Mouse (Mus musculus): ENCODE results near the gene Rpl22. TPM values are rescaled to one million over a fixed set of nuclear protein-coding genes. Genes with fewer than 3 reads are reported as not detected.

Gene Rpl22
- polyA plus RNA-seq, 1 experiment from 2014 or later, result 448 TPM

DNA sequence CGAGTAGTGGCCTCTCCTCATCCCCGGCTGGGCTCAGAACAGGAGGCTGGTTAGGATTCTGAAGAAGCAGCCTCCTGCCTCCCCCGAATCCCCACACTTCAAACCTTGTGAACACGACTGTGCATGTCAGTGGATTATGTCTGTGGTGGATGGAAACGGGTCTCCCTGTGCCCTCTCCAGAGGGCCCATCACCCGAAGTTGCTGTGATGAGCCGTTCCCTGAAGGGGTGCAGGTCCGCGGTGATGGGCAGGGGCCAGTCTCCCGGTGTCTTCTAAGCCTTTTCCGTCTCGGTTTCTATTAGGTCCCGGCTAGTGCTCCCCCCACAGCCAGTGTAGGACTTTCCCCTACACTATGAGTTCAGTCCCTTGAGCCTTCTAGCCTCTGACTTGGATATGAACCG, 26.7 kb upstream of the Rpl22 start:
- ATAC-seq (ENCODE audit: insufficient number of reproducible peaks, insufficient read depth, low FRiP score, low TSS enrichment, low read depth), result no peak
- H3K9ac ChIP-seq (replicated peaks), result peak overlapping the region; percentile 98
- H3K27me3 ChIP-seq, result peaks cover 21% of the 10 kb centered on the region
- 86% methylated on average over 14 of the region's 14 CpGs for WGBS
- no peak overlapping the region for H3K4me3 ChIP-seq (replicated peaks)
- peaks cover 19% of the 10 kb centered on the region for H3K4me1 ChIP-seq (replicated peaks)
- H3K4me2 ChIP-seq, result peak overlapping the region; percentile 94; the same call in 1 of the 2 replicates
- no peaks in the 10 kb centered on the region for H3K9me3 ChIP-seq
- no peak overlapping the region for H3K27ac ChIP-seq
- peaks cover 46% of the 10 kb centered on the region for H3K36me3 ChIP-seq

DNA sequence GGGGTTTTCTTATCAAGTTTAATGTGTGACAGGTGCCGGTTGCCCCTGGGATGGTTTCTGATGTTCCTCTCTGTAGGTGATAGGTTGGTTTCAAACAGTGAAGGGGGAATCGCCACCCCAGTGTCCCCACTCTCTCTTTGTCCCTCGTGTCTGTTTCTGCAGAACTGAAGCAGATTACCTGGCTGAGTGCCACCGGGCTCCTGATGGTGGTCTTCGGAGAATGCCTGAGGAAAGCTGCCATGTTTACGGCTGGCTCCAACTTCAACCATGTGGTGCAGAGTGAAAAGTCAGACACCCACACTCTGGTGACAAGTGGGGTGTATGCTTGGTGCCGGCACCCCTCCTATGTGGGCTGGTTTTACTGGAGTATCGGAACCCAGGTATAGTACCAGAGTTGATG, 25.2 kb upstream of the Rpl22 start:
- Histone ChIP-seq H3K9ac (replicated peaks) (no peak overlapping the region), H3K9me3 (no peaks in the 10 kb centered on the region), H3K4me3 (replicated peaks) (no peak overlapping the region), H3K36me3 (peaks cover 61% of the 10 kb centered on the region), H3K27ac (no peak overlapping the region), H3K4me2 (no peak overlapping the region), H3K27me3 (peaks cover 7% of the 10 kb centered on the region), H3K4me1 (replicated peaks) (peaks cover 15% of the 10 kb centered on the region)
- ATAC-seq (ENCODE audit: insufficient number of reproducible peaks, insufficient read depth, low FRiP score, low TSS enrichment, low read depth), result no peak
- 93% methylated on average over 8 of the region's 8 CpGs for WGBS

DNA sequence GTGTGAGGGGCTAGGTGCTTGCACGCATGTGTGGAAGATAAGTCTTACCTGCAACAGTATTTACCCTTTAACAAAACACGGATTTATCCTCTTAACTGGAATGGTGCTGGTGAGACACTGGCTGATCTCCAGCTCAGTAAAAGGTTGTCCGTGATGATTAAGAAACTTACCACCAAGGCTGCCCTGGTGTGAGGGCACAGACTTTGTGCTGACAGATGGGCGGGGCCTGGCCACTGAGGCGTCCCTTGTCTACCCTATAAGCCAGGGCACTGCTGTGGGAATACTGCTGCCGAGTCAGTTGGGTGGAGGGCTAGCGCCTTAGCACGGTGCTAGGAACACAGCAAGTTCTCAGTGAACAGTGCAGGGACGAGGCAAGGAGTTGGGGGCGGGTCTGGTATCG, 23.5 kb upstream of the Rpl22 start:
- Histone ChIP-seq H3K27ac (no peak overlapping the region), H3K27me3 (no peaks in the 10 kb centered on the region), H3K4me1 (replicated peaks) (peaks cover 13% of the 10 kb centered on the region), H3K9ac (replicated peaks) (no peak overlapping the region), H3K36me3 (peaks cover 63% of the 10 kb centered on the region), H3K9me3 (no peaks in the 10 kb centered on the region), H3K4me2 (no peak overlapping the region), H3K4me3 (replicated peaks) (no peak overlapping the region)
- no peak for ATAC-seq (ENCODE audit: insufficient number of reproducible peaks, insufficient read depth, low FRiP score, low TSS enrichment, low read depth)
- WGBS, result 81% methylated on average over 11 of the region's 11 CpGs

DNA sequence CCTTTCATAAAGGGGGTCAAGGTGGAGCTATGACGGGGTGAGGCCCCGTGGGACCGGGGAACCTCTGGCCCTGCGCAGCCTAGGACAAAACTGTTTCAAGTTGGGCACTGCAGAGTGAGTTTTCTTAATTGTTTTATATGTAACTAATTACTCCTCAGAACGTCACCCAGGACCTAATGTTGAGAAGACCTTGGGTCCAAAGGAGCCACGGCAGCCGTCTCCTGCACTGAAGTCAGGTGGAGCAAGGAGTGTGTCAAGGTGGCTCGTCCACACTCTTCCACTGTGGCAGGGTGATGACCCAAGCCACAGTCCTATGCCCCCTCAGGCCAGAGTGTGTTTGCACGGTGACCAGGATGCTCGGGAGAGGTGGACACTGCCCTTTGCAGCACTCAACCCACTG, 22.4 kb upstream of the Rpl22 start:
- H3K36me3 ChIP-seq, result peaks cover 68% of the 10 kb centered on the region
- ATAC-seq (ENCODE audit: insufficient number of reproducible peaks, insufficient read depth, low FRiP score, low TSS enrichment, low read depth), result no peak

DNA sequence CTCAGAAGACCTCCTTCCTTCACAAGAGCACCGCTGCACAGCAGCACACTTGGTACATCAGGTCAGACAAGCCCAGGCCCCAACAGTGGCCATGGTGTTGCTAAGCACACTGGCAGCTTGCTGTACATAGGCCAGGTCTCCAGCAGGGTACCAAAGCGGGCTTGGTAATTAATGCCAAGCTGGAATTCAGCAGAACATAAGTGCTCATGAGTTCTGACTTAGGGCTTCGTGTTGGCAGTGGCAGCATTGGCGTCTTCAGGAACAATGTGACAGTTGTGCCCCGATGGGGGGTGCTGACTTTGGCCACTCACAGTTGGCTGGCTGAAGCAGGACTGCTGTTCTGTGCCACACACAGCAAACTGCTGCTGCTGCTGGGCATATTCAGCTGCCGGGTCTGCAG, 20.9 kb upstream of the Rpl22 start:
- no peak overlapping the region for H3K9ac ChIP-seq (replicated peaks)
- 93% methylated on average over 6 of the region's 6 CpGs for WGBS
- H3K4me2 ChIP-seq, result no peak overlapping the region
- H3K27me3 ChIP-seq, result peaks cover 10% of the 10 kb centered on the region
- no peak overlapping the region for H3K4me3 ChIP-seq (replicated peaks)
- no peaks in the 10 kb centered on the region for H3K9me3 ChIP-seq
- H3K4me1 ChIP-seq (replicated peaks), result no peaks in the 10 kb centered on the region
- no peak for ATAC-seq (ENCODE audit: insufficient number of reproducible peaks, insufficient read depth, low FRiP score, low TSS enrichment, low read depth)
- no peak overlapping the region for H3K27ac ChIP-seq
- H3K36me3 ChIP-seq, result peaks cover 72% of the 10 kb centered on the region

More for the DNA sequence above, 22.4 kb upstream of the Rpl22 start:
- no peaks in the 10 kb centered on the region for H3K27me3 ChIP-seq
- no peaks in the 10 kb centered on the region for H3K9me3 ChIP-seq
- no peak overlapping the region for H3K4me3 ChIP-seq (replicated peaks)
- H3K9ac ChIP-seq (replicated peaks), result no peak overlapping the region
- H3K27ac ChIP-seq, result no peak overlapping the region
- H3K4me2 ChIP-seq, result no peak overlapping the region
- WGBS, result 91% methylated on average over 10 of the region's 10 CpGs
- peaks cover 8% of the 10 kb centered on the region for H3K4me1 ChIP-seq (replicated peaks)

DNA sequence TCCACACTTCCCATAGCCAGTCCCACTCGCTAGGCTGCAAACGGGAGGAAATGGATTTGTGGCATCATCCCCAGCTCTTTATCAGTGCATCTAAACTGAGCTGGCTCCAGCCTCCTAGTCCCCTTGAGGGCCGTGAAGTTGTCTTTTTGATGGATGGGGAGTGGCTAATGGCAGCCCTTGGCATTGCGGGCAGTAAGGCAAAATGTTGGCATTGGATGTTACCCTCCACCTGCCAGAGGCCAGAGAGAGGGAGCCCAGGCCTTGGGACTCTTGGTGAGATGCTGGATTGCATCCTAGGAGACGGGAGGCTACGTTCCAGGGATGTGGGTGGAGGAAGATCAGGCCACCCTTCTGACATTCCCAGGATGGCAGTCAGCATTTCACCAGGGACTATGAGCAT, 19.6 kb upstream of the Rpl22 start:
- H3K4me1 ChIP-seq (replicated peaks), result no peaks in the 10 kb centered on the region
- peaks cover 59% of the 10 kb centered on the region for H3K36me3 ChIP-seq
- H3K27ac ChIP-seq, result no peak overlapping the region
- no peak overlapping the region for H3K4me3 ChIP-seq (replicated peaks)
- no peak overlapping the region for H3K9ac ChIP-seq (replicated peaks)
- H3K27me3 ChIP-seq, result peaks cover 23% of the 10 kb centered on the region
- ATAC-seq (ENCODE audit: insufficient number of reproducible peaks, insufficient read depth, low FRiP score, low TSS enrichment, low read depth), result no peak
- H3K9me3 ChIP-seq, result no peaks in the 10 kb centered on the region
- 74% methylated on average over 6 of the region's 6 CpGs for WGBS
- H3K4me2 ChIP-seq, result no peak overlapping the region

DNA sequence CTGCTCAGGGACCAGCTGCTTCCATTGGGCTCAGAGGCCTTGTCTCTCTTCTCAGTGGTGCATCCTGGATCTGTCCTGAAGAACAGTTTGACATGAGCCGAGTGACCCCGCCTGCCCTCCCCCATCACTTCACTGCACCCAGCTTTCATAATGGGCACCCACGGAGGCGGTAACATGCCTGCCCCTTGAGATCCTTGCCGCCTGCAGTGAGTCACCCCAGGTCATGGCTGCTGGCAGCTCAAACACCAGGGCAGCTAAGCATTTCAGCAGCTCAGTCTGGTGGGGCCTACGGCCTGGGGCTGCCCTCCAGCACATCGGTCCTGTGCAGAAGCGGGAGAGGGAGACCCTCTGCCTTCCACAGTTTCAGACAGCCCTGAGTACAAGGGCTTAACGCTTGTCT, 18.0 kb upstream of the Rpl22 start:
- Histone ChIP-seq H3K4me1 (replicated peaks) (peaks cover 8% of the 10 kb centered on the region; the same call in 1 of the 2 replicates), H3K36me3 (peaks cover 43% of the 10 kb centered on the region), H3K27me3 (peaks cover 38% of the 10 kb centered on the region), H3K9me3 (no peaks in the 10 kb centered on the region), H3K4me2 (no peak overlapping the region), H3K9ac (replicated peaks) (no peak overlapping the region), H3K27ac (no peak overlapping the region), H3K4me3 (replicated peaks) (no peak overlapping the region)
- no peak for ATAC-seq (ENCODE audit: insufficient number of reproducible peaks, insufficient read depth, low FRiP score, low TSS enrichment, low read depth)
- 89% methylated on average over 9 of the region's 9 CpGs for WGBS

DNA sequence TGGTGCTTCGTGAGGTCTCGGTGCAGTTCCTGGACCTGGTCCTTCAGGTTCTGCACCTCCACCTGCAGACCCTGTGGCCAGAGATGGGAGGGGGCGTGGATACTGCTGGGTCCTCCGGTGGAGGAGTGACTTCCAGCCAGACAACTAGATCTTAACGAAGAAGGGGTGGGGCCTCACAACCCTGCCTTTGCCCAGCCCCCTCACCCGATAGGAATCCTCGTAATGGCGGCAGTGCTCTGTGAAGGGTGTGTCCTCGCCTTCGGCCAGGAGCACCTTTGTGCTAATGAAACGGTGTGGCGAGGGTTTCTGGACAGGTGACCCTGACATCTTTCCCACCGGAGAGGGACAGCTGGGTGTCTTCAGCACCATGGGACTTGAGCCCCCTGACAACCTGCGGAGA, 13.4 kb upstream of the Rpl22 start:
- Histone ChIP-seq H3K36me3 (peaks cover 13% of the 10 kb centered on the region; the same call in 1 of the 2 replicates), H3K4me3 (replicated peaks) (peak overlapping the region; percentile 39), H3K9me3 (no peaks in the 10 kb centered on the region), H3K27ac (no peak overlapping the region), H3K9ac (replicated peaks) (no peak overlapping the region), H3K27me3 (peaks cover 85% of the 10 kb centered on the region), H3K4me1 (replicated peaks) (peaks cover 33% of the 10 kb centered on the region), H3K4me2 (peak overlapping the region; percentile 62)
- 1% methylated on average over 14 of the region's 14 CpGs for WGBS
- ATAC-seq (ENCODE audit: insufficient number of reproducible peaks, insufficient read depth, low FRiP score, low TSS enrichment, low read depth), result no peak

DNA sequence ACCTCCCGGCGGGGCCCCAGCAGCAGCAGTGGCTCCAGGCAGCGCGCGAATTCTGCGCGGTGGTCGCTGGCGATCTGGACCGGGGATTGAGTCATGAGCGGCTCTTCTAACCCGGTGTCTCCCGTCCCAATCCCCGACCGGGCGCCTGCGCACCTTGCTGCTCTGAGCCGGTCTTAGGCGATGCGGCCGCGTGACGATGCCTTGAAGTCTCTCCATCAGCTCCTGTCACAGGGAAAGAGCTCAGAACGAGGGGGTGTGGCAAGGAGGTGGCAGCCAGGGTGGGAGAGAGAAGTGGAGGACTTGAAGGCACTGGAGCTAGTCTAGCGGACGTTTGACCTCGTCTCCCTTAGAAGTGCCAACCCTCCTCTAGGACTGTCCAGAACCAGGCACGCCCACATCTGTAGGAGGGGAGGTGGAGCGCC, 12.3 kb upstream of the Rpl22 start:
- WGBS, result under 1% methylated on average over 29 of the region's 29 CpGs
- Histone ChIP-seq H3K36me3 (peaks cover 9% of the 10 kb centered on the region; the same call in 1 of the 2 replicates), H3K4me2 (peak overlapping the region; percentile 62), H3K4me1 (replicated peaks) (peaks cover 33% of the 10 kb centered on the region), H3K27me3 (peaks cover 95% of the 10 kb centered on the region), H3K27ac (no peak overlapping the region), H3K9me3 (no peaks in the 10 kb centered on the region), H3K4me3 (replicated peaks) (peak overlapping the region; percentile 39), H3K9ac (replicated peaks) (peak overlapping the region; percentile 42)
- peak; percentile 63; the same call in 1 of the 2 replicates for ATAC-seq (ENCODE audit: insufficient number of reproducible peaks, insufficient read depth, low FRiP score, low TSS enrichment, low read depth)

DNA sequence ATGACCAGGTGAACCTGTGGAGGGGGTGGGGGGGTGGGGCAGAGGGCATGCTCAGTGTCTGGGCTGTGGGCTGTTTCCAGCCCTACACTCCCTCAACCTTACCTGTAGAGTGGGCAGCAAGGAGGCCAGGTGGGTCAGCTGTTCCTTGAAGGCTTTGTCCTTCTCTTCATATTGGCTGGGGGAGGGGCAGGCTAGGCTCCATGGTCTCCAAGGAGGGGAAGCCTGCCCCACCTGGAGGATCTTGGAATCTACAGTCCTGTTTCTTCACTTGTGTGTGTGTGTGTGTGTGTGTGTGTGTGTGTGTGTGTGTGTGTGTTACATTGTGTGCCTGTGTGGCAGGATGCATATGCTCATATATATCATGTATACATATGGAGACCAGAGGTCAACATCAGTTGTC, 11.6 kb upstream of the Rpl22 start:
- peaks cover 100% of the 10 kb centered on the region for H3K27me3 ChIP-seq
- peak overlapping the region; percentile 62 for H3K4me2 ChIP-seq
- no peak overlapping the region for H3K27ac ChIP-seq
- H3K9me3 ChIP-seq, result no peaks in the 10 kb centered on the region
- peaks cover 36% of the 10 kb centered on the region for H3K4me1 ChIP-seq (replicated peaks)
- no peak overlapping the region for H3K9ac ChIP-seq (replicated peaks)
- peaks cover 3% of the 10 kb centered on the region; the same call in 1 of the 2 replicates for H3K36me3 ChIP-seq
- no peak for ATAC-seq (ENCODE audit: insufficient number of reproducible peaks, insufficient read depth, low FRiP score, low TSS enrichment, low read depth)
- H3K4me3 ChIP-seq (replicated peaks), result peak overlapping the region; percentile 39

DNA sequence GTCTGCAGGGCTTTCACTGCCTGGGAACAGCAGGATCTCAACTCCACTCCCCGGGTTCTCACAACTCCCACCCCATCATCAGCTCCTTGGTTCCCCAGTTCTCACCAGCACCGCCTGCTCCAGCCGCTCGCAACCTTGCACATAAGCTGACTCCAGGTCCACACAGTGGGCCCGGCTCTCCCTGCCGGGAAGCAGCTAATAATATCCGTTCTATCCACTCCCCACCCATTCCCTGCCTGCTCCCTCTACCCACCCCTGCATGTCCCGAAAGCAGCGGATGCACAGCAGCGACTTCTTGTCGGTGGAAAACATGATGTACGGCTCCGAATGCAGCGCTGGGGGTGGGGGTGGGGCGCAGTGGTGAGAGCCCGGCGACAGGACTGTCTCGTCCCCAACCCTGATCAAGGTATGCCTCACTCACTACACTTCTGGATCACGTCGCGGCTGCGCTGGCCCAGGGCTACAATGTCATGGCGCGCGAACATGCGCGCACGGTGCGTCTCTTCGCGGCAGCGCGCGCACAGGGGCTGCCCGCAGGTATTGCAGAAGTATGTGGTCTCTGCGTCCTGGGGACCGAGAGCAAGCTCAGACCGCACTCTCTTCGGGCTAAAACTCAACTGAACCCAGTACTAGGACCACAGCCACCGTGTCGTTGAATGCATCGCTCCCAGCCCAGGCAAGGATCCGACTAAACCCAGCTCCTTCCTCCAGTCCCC, 9.9 kb upstream of the Rpl22 start:
- WGBS, result under 1% methylated on average over 43 of the region's 43 CpGs
- H3K27me3 ChIP-seq, result peaks cover 85% of the 10 kb centered on the region
- H3K9ac ChIP-seq (replicated peaks), result no peak overlapping the region
- H3K27ac ChIP-seq, result no peak overlapping the region
- no peaks in the 10 kb centered on the region for H3K36me3 ChIP-seq
- H3K4me1 ChIP-seq (replicated peaks), result peaks cover 36% of the 10 kb centered on the region
- H3K9me3 ChIP-seq, result no peaks in the 10 kb centered on the region
- peak overlapping the region; percentile 37 for H3K4me3 ChIP-seq (replicated peaks)
- no peak for ATAC-seq (ENCODE audit: insufficient number of reproducible peaks, insufficient read depth, low FRiP score, low TSS enrichment, low read depth)
- peak overlapping the region; percentile 58 for H3K4me2 ChIP-seq

DNA sequence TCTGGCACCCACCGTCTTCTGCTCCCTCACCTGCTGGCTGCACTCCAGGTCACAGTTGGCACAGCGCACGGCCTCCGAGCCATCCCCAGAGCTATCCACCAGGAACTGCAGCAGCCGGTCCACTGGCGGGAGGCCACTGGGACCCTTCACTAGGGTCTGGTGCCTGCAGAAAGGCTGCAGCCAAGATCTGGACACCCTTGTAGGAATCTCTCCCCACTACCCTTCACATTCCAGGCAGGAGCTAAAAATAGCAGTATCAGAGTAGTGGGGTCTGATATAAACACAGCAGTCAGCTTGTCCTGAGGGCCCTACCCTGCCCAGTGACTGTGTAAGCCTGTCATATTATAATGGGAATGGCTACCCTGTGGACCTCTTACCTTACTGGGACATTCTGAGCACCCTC, 7.9 kb upstream of the Rpl22 start:
- Histone ChIP-seq H3K27ac (no peak overlapping the region), H3K27me3 (peaks cover 74% of the 10 kb centered on the region), H3K4me3 (replicated peaks) (no peak overlapping the region), H3K9ac (replicated peaks) (no peak overlapping the region), H3K4me2 (no peak overlapping the region), H3K9me3 (no peaks in the 10 kb centered on the region), H3K36me3 (no peaks in the 10 kb centered on the region), H3K4me1 (replicated peaks) (peaks cover 28% of the 10 kb centered on the region)
- 88% methylated on average over 6 of the region's 6 CpGs for WGBS
- ATAC-seq (ENCODE audit: insufficient number of reproducible peaks, insufficient read depth, low FRiP score, low TSS enrichment, low read depth), result no peak
